Mouse (Mus musculus): ENCODE data around the gene Eftud2.

GRCm38 (mm10) chr11:102890096-102890495 lies 9.3 kb upstream of the Eftud2 start:
- TF ChIP-seq POLR2A (IDR thresholded peaks at IDR 0.05; ENCODE audit: low read depth, low read length) (no peak), CTCF (conservative IDR thresholded peaks at IDR 0.05; ENCODE audit: insufficient read depth, insufficient read length, low read depth, low read length) (no peak)
